Mouse (Mus musculus) heart, embryonic 14.5 days (tissue): Measurements from ENCODE around the gene Tfip11. TPM values are rescaled to one million over a fixed set of nuclear protein-coding genes. Genes with fewer than 3 reads are reported as not detected.
A peak's percentile ranks its signal among the peaks of the same experiment; 100 is the strongest.

Source experiments
- ATAC-seq: fragments of 200-750 bp; cut with Nextera tagmentation; 2 replicates; pipeline ENCODE4 v1.8.0; 2017; ENCODE audit warnings: low read depth, moderate TSS enrichment; ENCODE audit not compliant: insufficient number of reproducible peaks, insufficient read depth, low FRiP score
- H3K27ac ChIP-seq, 2 experiments: fragments of 200-500 bp in 1 of 2; fragments of 300-500 bp in 1 of 2; sonication (generic) in 1 of 2; replicated peaks in 1 of 2; 2 replicates each; pipeline ENCODE4 v1.5.1; 2012 to 2014; ENCODE audit warnings: low read depth in 2 of 2, low read length in 2 of 2, control low read depth in 1 of 2, mild to moderate bottlenecking in 1 of 2, mixed read lengths in 1 of 2; ENCODE audit not compliant: control insufficient read depth in 1 of 2, insufficient read depth in 1 of 2
- H3K27me3 ChIP-seq: fragments of 300-500 bp; sonication (generic); 2 replicates; pipeline ENCODE4 v1.6.1; 2014; ENCODE audit warnings: mild to moderate bottlenecking, low read length, control low read depth; ENCODE audit not compliant: control insufficient read depth, insufficient read depth
- H3K36me3 ChIP-seq: fragments of 300-500 bp; sonication (generic); 2 replicates; pipeline ENCODE4 v1.6.1; 2014; ENCODE audit warnings: mild to moderate bottlenecking, control low read depth, low read length, mixed read lengths; ENCODE audit not compliant: control insufficient read depth, insufficient read depth
- H3K4me1 ChIP-seq, 2 experiments: fragments of 200-500 bp in 1 of 2; fragments of 300-500 bp in 1 of 2; sonication (generic) in 1 of 2; 2 replicates each; pipeline ENCODE4 v1.6.1; 2012 to 2014; ENCODE audit warnings: low read length in 2 of 2, control low read depth in 1 of 2, mixed read lengths in 1 of 2; ENCODE audit not compliant: control insufficient read depth in 2 of 2, insufficient read depth in 2 of 2
- H3K4me2 ChIP-seq: fragments of 300-500 bp; sonication (generic); 2 replicates; pipeline ENCODE4 v1.6.1; 2014; ENCODE audit warnings: mild to moderate bottlenecking, low read length
- H3K4me3 ChIP-seq, 2 experiments: fragments of 200-500 bp in 1 of 2; fragments of 300-500 bp in 1 of 2; sonication (generic) in 1 of 2; 2 replicates each; pipeline ENCODE4 v1.5.1; 2012 to 2014; ENCODE audit warnings: low read length in 2 of 2, mild to moderate bottlenecking in 2 of 2, control low read depth in 1 of 2, low read depth in 1 of 2, moderate library complexity in 1 of 2; ENCODE audit not compliant: control insufficient read depth in 1 of 2, insufficient read depth in 1 of 2
- H3K9ac ChIP-seq: fragments of 300-500 bp; sonication (generic); 2 replicates; pipeline ENCODE4 v1.6.1; 2014; ENCODE audit warnings: mild to moderate bottlenecking, low read length
- H3K9me3 ChIP-seq: fragments of 300-500 bp; sonication (generic); 2 replicates; pipeline ENCODE4 v1.6.1; 2016; ENCODE audit warnings: low read length, control low read depth; ENCODE audit not compliant: control insufficient read depth
- WGBS: fragments of 180-500 bp; shearing (Covaris S2); extraction: QIAGEN DNeasy Blood & Tissue Kit; methylation state at CpG from one replicate; pipeline ENCODE4 v1.1.7; 2014; 5-methylcytosine and 5-hydroxymethylcytosine counted together
- polyA plus RNA-seq: library from polyadenylated mRNA; unstranded; fragments of >200 nt; fragmentation: Nextera tagmentation; extraction: Ambion mirVana; gene quantifications from 2 replicates; pipeline ENCODE4 v1.2.1, GENCODE M21; 2014

Gene Tfip11
- polyA plus RNA-seq, 1 experiment from 2014 or later, result 13.4 TPM

- Histone ChIP-seq H3K27ac (peak overlapping the region; percentile 70 to 71), H3K27me3 (no peaks in the 10 kb centered on the region), H3K9me3 (no peaks in the 10 kb centered on the region), H3K4me3 (no peak overlapping the region), H3K36me3 (no peaks in the 10 kb centered on the region), H3K9ac (no peak overlapping the region), H3K4me1 (peaks cover 24 to 42% of the 10 kb centered on the region in 2 experiments), H3K4me2 (no peak overlapping the region)
- peak; percentile 70 for ATAC-seq
- 71% methylated on average over 12 of the region's 12 CpGs for WGBS
Observed at GRCm38 (mm10) chr5:112298226-112298988, 27.8 kb upstream of the Tfip11 start.

- no peak overlapping the region for H3K9ac ChIP-seq
- H3K27ac ChIP-seq, result peak overlapping the region; percentile 38 to 70; a peak in 3 of 4 replicates
- H3K36me3 ChIP-seq, result no peaks in the 10 kb centered on the region; the same call in 1 of the 2 replicates
- no peak for ATAC-seq
- H3K4me2 ChIP-seq, result no peak overlapping the region
- peaks cover 24 to 39% of the 10 kb centered on the region in 2 experiments for H3K4me1 ChIP-seq
- WGBS, result 77% methylated on average over 4 of the region's 4 CpGs
- no peaks in the 10 kb centered on the region for H3K27me3 ChIP-seq
- H3K4me3 ChIP-seq, result no peak overlapping the region
- H3K9me3 ChIP-seq, result no peaks in the 10 kb centered on the region
Observed at GRCm38 (mm10) chr5:112299399-112299798, 26.8 kb upstream of the Tfip11 start.

GRCm38 (mm10) chr5:112300112-112300511 is 26.0 kb upstream of the Tfip11 start:
- Histone ChIP-seq H3K4me3 (no peak overlapping the region), H3K27ac (no peak overlapping the region), H3K9me3 (no peaks in the 10 kb centered on the region), H3K36me3 (no peaks in the 10 kb centered on the region; the same call in 1 of the 2 replicates), H3K27me3 (no peaks in the 10 kb centered on the region), H3K4me2 (no peak overlapping the region), H3K4me1 (peaks cover 19 to 34% of the 10 kb centered on the region in 2 experiments), H3K9ac (no peak overlapping the region)
- 73% methylated on average over 2 of the region's 2 CpGs for WGBS
- no peak for ATAC-seq

- Histone ChIP-seq H3K9me3 (no peaks in the 10 kb centered on the region), H3K9ac (no peak overlapping the region), H3K27me3 (no peaks in the 10 kb centered on the region), H3K36me3 (peaks cover 2% of the 10 kb centered on the region; the same call in 1 of the 2 replicates), H3K4me2 (no peak overlapping the region), H3K4me3 (no peak overlapping the region), H3K4me1 (peaks cover 19 to 31% of the 10 kb centered on the region in 2 experiments), H3K27ac (no peak overlapping the region)
- 75% methylated on average over 6 of the region's 6 CpGs for WGBS
- ATAC-seq, result no peak
Observed at GRCm38 (mm10) chr5:112300721-112301308, 25.3 kb upstream of the Tfip11 start.

- H3K36me3 ChIP-seq, result peaks cover 7% of the 10 kb centered on the region; the same call in 1 of the 2 replicates
- no peak overlapping the region for H3K27ac ChIP-seq
- H3K27me3 ChIP-seq, result no peaks in the 10 kb centered on the region
- H3K4me1 ChIP-seq, result peaks cover 18 to 25% of the 10 kb centered on the region in 2 experiments
- H3K9me3 ChIP-seq, result no peaks in the 10 kb centered on the region
- H3K4me2 ChIP-seq, result no peak overlapping the region
- no peak overlapping the region for H3K4me3 ChIP-seq
- no peak for ATAC-seq
- 73% methylated on average over 4 of the region's 4 CpGs for WGBS
- no peak overlapping the region for H3K9ac ChIP-seq
Observed at GRCm38 (mm10) chr5:112301694-112302093, 24.5 kb upstream of the Tfip11 start.

GRCm38 (mm10) chr5:112302310-112302709 is 23.8 kb upstream of the Tfip11 start:
- Histone ChIP-seq H3K27ac (no peak overlapping the region), H3K27me3 (no peaks in the 10 kb centered on the region)

GRCm38 (mm10) chr5:112305842-112306241 is 20.3 kb upstream of the Tfip11 start:
- no peak for ATAC-seq
- H3K27ac ChIP-seq, result no peak overlapping the region
- no peak overlapping the region for H3K4me3 ChIP-seq
- H3K4me2 ChIP-seq, result no peak overlapping the region
- no peaks in the 10 kb centered on the region for H3K27me3 ChIP-seq
- H3K9me3 ChIP-seq, result no peaks in the 10 kb centered on the region
- WGBS, result 82% methylated on average over 5 of the region's 5 CpGs
- no peak overlapping the region for H3K9ac ChIP-seq
- H3K36me3 ChIP-seq, result peaks cover 41% of the 10 kb centered on the region
- H3K4me1 ChIP-seq, result no peaks in the 10 kb centered on the region

More at GRCm38 (mm10) chr5:112302310-112302709, 23.8 kb upstream of the Tfip11 start:
- no peak overlapping the region for H3K9ac ChIP-seq
- H3K4me3 ChIP-seq, result no peak overlapping the region
- peaks cover 9% of the 10 kb centered on the region; the same call in 1 of the 2 replicates for H3K36me3 ChIP-seq
- 72% methylated on average over 5 of the region's 5 CpGs for WGBS
- peaks cover 12 to 18% of the 10 kb centered on the region in 2 experiments for H3K4me1 ChIP-seq
- ATAC-seq, result no peak
- H3K4me2 ChIP-seq, result no peak overlapping the region
- no peaks in the 10 kb centered on the region for H3K9me3 ChIP-seq
